Mouse (Mus musculus) c-Kit-negative CD71-positive TER-119-positive erythroid progenitor cells, embryonic 14.5 days (primary cell): ENCODE results near the gene Ptprt.

Experiments
- DNase-seq: peaks from one replicate; pipeline ENCODE4 v3.0.0-alpha.2; 2013; ENCODE audit warnings: low read depth, low spot score

The Ptprt gene

GRCm38 (mm10) chr2:162591388-162591787 is 69.6 kb downstream of the Ptprt start:
- no peak for DNase-seq

- no peak for DNase-seq
Observed at GRCm38 (mm10) chr2:162581651-162582050, 79.3 kb downstream of the Ptprt start.

GRCm38 (mm10) chr2:162577819-162578218 is 83.1 kb downstream of the Ptprt start:
- no peak for DNase-seq

- DNase-seq = no peak
Observed at GRCm38 (mm10) chr2:162572851-162573250, 88.1 kb downstream of the Ptprt start.

GRCm38 (mm10) chr2:162571037-162571436 is 89.9 kb downstream of the Ptprt start:
- no peak for DNase-seq

GRCm38 (mm10) chr2:162568308-162569100 is 92.4 kb downstream of the Ptprt start:
- DNase-seq = no peak

GRCm38 (mm10) chr2:162548312-162548711 is 112.6 kb downstream of the Ptprt start:
- no peak for DNase-seq

GRCm38 (mm10) chr2:162531638-162532037 is 129.3 kb downstream of the Ptprt start:
- DNase-seq = no peak

- no peak for DNase-seq
Observed at GRCm38 (mm10) chr2:162528911-162529310, 132.0 kb downstream of the Ptprt start.

- DNase-seq = no peak
Observed at GRCm38 (mm10) chr2:162515993-162516392, 145.0 kb downstream of the Ptprt start.

- no peak for DNase-seq
Observed at GRCm38 (mm10) chr2:162513072-162513471, 147.9 kb downstream of the Ptprt start.

- no peak for DNase-seq
Observed at GRCm38 (mm10) chr2:162512094-162512493, 148.9 kb downstream of the Ptprt start.

GRCm38 (mm10) chr2:162509016-162509415 is 151.9 kb downstream of the Ptprt start:
- no peak for DNase-seq

- no peak for DNase-seq
Observed at GRCm38 (mm10) chr2:162507664-162508063, 153.3 kb downstream of the Ptprt start.

- no peak for DNase-seq
Observed at GRCm38 (mm10) chr2:162504850-162505249, 156.1 kb downstream of the Ptprt start.

- no peak for DNase-seq
Observed at GRCm38 (mm10) chr2:162499501-162499915, 161.4 kb downstream of the Ptprt start.

GRCm38 (mm10) chr2:162498191-162498590 is 162.8 kb downstream of the Ptprt start:
- DNase-seq = no peak

GRCm38 (mm10) chr2:162484036-162484435 is 176.9 kb downstream of the Ptprt start:
- no peak for DNase-seq

- DNase-seq = no peak
Observed at GRCm38 (mm10) chr2:162443106-162443505, 217.8 kb downstream of the Ptprt start.

- no peak for DNase-seq
Observed at GRCm38 (mm10) chr2:162436646-162437045, 224.3 kb downstream of the Ptprt start.

- DNase-seq = no peak
Observed at GRCm38 (mm10) chr2:162430171-162430570, 230.8 kb downstream of the Ptprt start.

- DNase-seq = no peak
Observed at GRCm38 (mm10) chr2:162426114-162426513, 234.8 kb downstream of the Ptprt start.

- no peak for DNase-seq
Observed at GRCm38 (mm10) chr2:162418181-162418580, 242.8 kb downstream of the Ptprt start.
